Mouse (Mus musculus): ENCODE measurements around the gene Htt. TPM values are rescaled to one million over a fixed set of nuclear protein-coding genes. Genes with fewer than 3 reads are reported as not detected.

Gene Htt
- polyA plus RNA-seq, 1 experiment: 19.0 TPM

GRCm38 (mm10) chr5:34931091-34931490 is 169.6 kb downstream of the Htt start:
- no peak for DNase-seq (ENCODE audit: low read depth)

GRCm38 (mm10) chr5:34931516-34932457 is 170.2 kb downstream of the Htt start:
- DNase-seq (ENCODE audit: low read depth): no peak

- no peak for DNase-seq (ENCODE audit: low read depth)
Measured at GRCm38 (mm10) chr5:34932458-34932806, 170.9 kb downstream of the Htt start.

- DNase-seq (ENCODE audit: low read depth): no peak
Measured at GRCm38 (mm10) chr5:34933461-34933860, 171.9 kb downstream of the Htt start.

GRCm38 (mm10) chr5:34941710-34942470 is 180.3 kb downstream of the Htt start:
- DNase-seq (ENCODE audit: low read depth): no peak

- no peak for DNase-seq (ENCODE audit: low read depth)
Measured at GRCm38 (mm10) chr5:34943428-34943827, 181.9 kb downstream of the Htt start.

GRCm38 (mm10) chr5:34948861-34949760 is 187.6 kb downstream of the Htt start, which contains the start of gene Rgs12:
Gene Rgs12 (plus strand): TSS chr5:34949445.
- no peak for DNase-seq (ENCODE audit: low read depth)

- DNase-seq (ENCODE audit: low read depth): no peak
Measured at GRCm38 (mm10) chr5:34949769-34950211, 188.2 kb downstream of the Htt start.

- DNase-seq (ENCODE audit: low read depth): no peak
Measured at GRCm38 (mm10) chr5:34950486-34951160, 189.1 kb downstream of the Htt start.

- DNase-seq (ENCODE audit: low read depth): no peak
Measured at GRCm38 (mm10) chr5:34951161-34951834, 189.8 kb downstream of the Htt start.

- no peak for DNase-seq (ENCODE audit: low read depth)
Measured at GRCm38 (mm10) chr5:34954508-34954907, 193.0 kb downstream of the Htt start.

- DNase-seq (ENCODE audit: low read depth): no peak
Measured at GRCm38 (mm10) chr5:34955630-34956029, 194.1 kb downstream of the Htt start.

- DNase-seq (ENCODE audit: low read depth): no peak
Measured at GRCm38 (mm10) chr5:34956151-34956550, 194.6 kb downstream of the Htt start.

GRCm38 (mm10) chr5:34957015-34957414 is 195.5 kb downstream of the Htt start:
- no peak for DNase-seq (ENCODE audit: low read depth)

- DNase-seq (ENCODE audit: low read depth): no peak
Measured at GRCm38 (mm10) chr5:34960021-34960420, 198.5 kb downstream of the Htt start.

Other genes starting within 250 kb of the Htt start
- 20.1 and 20.9 TPM in 2 replicates for gene Tnip2, start 247.7 kb upstream of the Htt start, polyA plus RNA-seq (2012; rRNA removed)
- 16.2 and 16.6 TPM in 2 replicates for gene Sh3bp2, start 235.9 kb upstream of the Htt start, polyA plus RNA-seq (2012; rRNA removed)
- gene Add1, start 188.1 kb upstream of the Htt start, polyA plus RNA-seq (2012; rRNA removed): 131 and 143 TPM in 2 replicates
- 79.5 and 91.4 TPM in 2 replicates for gene Mfsd10, start 124.5 kb upstream of the Htt start, polyA plus RNA-seq (2012; rRNA removed)
- gene Nop14, start 101.6 kb upstream of the Htt start, polyA plus RNA-seq (2012; rRNA removed): 12.1 and 13.8 TPM in 2 replicates
- 0.41 and 1.4 TPM in 2 replicates for gene Grk4, start 101.4 kb upstream of the Htt start, polyA plus RNA-seq (2012; rRNA removed)
- gene Msantd1, start 146.3 kb downstream of the Htt start, polyA plus RNA-seq (2012; rRNA removed): 1.5 and 3.3 TPM in 2 replicates
- 23.1 and 25.0 TPM in 2 replicates for gene Rgs12, start 187.7 kb downstream of the Htt start, polyA plus RNA-seq (2012; rRNA removed)